Mouse (Mus musculus) heart, adult 2 months (tissue): Measurements from ENCODE around the gene Mllt3.

Experiments
- CTCF ChIP-seq: fragments of 200-600 bp; IDR thresholded peaks from 2 replicates; pipeline ENCODE4 v1.8.1; 2022; ENCODE audit warnings: antibody characterized with exemption, mild to moderate bottlenecking, moderate library complexity
- EP300 ChIP-seq: fragments of 200-500 bp; IDR thresholded peaks from 2 replicates; pipeline ENCODE4 v1.6.1; 2011; ENCODE audit warnings: low read depth, low read length, control low read depth; ENCODE audit not compliant: insufficient read depth
- POLR2A ChIP-seq: fragments of 200-500 bp; IDR thresholded peaks from 2 replicates; pipeline ENCODE4 v1.6.1; 2011; ENCODE audit warnings: mild to moderate bottlenecking, low read depth, low read length, control low read depth; ENCODE audit not compliant: insufficient read depth

DNA sequence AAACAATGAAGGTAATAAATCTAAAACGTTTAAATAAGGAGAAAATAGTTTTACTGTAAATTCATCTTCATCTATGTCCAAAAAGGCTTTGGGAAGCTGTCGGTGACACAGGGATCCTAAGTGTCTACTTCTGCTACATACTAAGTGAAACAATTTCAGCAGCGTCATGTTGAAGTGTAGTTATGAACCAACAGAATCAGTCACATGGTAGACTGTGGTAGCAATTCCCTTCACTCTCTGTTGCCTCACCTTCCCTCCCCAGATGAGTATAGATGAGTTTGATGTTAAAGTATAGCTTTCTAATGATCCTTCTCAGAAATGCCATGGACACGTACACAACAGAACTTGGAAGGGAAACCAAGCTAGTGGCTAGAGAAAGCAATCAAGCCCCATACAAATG is 79.9 kb downstream of the Mllt3 start:
- TF ChIP-seq POLR2A, result no peak
- TF ChIP-seq CTCF, result no peak
- TF ChIP-seq EP300, result no peak
